Mouse (Mus musculus) ES-Bruce4 (cell line): ENCODE results near the gene Dusp27. TPM values are rescaled to one million over a fixed set of nuclear protein-coding genes. Genes with fewer than 3 reads are reported as not detected.
A peak's percentile ranks its signal among the peaks of the same experiment; 100 is the strongest.

ENCODE experiments used
- H3K27ac ChIP-seq: 2 replicates; pipeline ENCODE4 v1.5.1; 2012; ENCODE audit warnings: low read length, inconsistent platforms; ENCODE audit not compliant: insufficient read depth
- H3K27me3 ChIP-seq: 2 replicates; pipeline ENCODE4 v1.6.1; 2012; ENCODE audit warnings: mild to moderate bottlenecking, low read length, inconsistent platforms; ENCODE audit not compliant: control insufficient read depth, poor library complexity, insufficient read depth, severe bottlenecking
- H3K36me3 ChIP-seq: 2 replicates; pipeline ENCODE4 v1.6.1; 2012; ENCODE audit warnings: inconsistent platforms, mild to moderate bottlenecking, low read length, moderate library complexity; ENCODE audit not compliant: control insufficient read depth, poor library complexity, insufficient read depth, severe bottlenecking
- H3K4me1 ChIP-seq: one replicate; pipeline ENCODE4 v1.8.1; 2011; ENCODE audit warnings: low read length; ENCODE audit not compliant: control insufficient read depth, insufficient read depth
- H3K4me3 ChIP-seq: 2 replicates; pipeline ENCODE4 v1.5.1; 2011; ENCODE audit warnings: low read depth, mild to moderate bottlenecking, low read length
- H3K9ac ChIP-seq: 2 replicates; pipeline ENCODE4 v1.6.1; 2012; ENCODE audit warnings: low read depth, mild to moderate bottlenecking, inconsistent platforms; ENCODE audit not compliant: poor library complexity, severe bottlenecking
- H3K9me3 ChIP-seq: replicated peaks from 2 replicates; pipeline ENCODE4 v1.6.1; 2012; ENCODE audit warnings: mild to moderate bottlenecking, low read length, inconsistent platforms; ENCODE audit not compliant: control insufficient read depth, poor library complexity, insufficient read depth, severe bottlenecking
- CTCF ChIP-seq: IDR thresholded peaks from one replicate; pipeline ENCODE4 v1.8.1; 2011; ENCODE audit warnings: low read depth, low read length
- EP300 ChIP-seq: IDR thresholded peaks from 2 replicates; pipeline ENCODE4 v1.6.1; 2011; ENCODE audit warnings: low read depth, low read length; ENCODE audit not compliant: insufficient read depth
- POLR2A ChIP-seq: IDR thresholded peaks from one replicate; pipeline ENCODE4 v1.8.1; 2011; ENCODE audit warnings: low read length; ENCODE audit not compliant: insufficient read depth
- polyA plus RNA-seq: library from polyadenylated mRNA; stranded (reverse); fragments of >200 nt; gene quantifications from 2 replicates; pipeline ENCODE4 v1.2.4, GENCODE M21; 2011; ENCODE audit warnings: low read depth; ENCODE audit not compliant: missing spikeins, insufficient read depth, insufficient read length

The Dusp27 gene
- polyA plus RNA-seq, 1 experiment = 3.9 TPM

- Histone ChIP-seq H3K27ac (no peak overlapping the region), H3K36me3 (no peaks in the 10 kb centered on the region), H3K4me1 (peaks cover 2% of the 10 kb centered on the region), H3K27me3 (peaks cover 2% of the 10 kb centered on the region; the same call in 1 of the 2 replicates), H3K4me3 (no peak overlapping the region), H3K9me3 (no peaks in the 10 kb centered on the region), H3K9ac (no peak overlapping the region)
- TF ChIP-seq CTCF (no peak), EP300 (no peak), POLR2A (no peak)
Measured at GRCm38 (mm10) chr1:166060406-166060805, 67.3 kb downstream of the Dusp27 start.

GRCm38 (mm10) chr1:166056098-166056756 is 71.5 kb downstream of the Dusp27 start:
- Histone ChIP-seq H3K27ac (no peak overlapping the region), H3K9me3 (no peaks in the 10 kb centered on the region), H3K27me3 (peaks cover 2% of the 10 kb centered on the region; the same call in 1 of the 2 replicates), H3K9ac (no peak overlapping the region), H3K36me3 (no peaks in the 10 kb centered on the region), H3K4me3 (no peak overlapping the region), H3K4me1 (peaks cover 3% of the 10 kb centered on the region)
- TF ChIP-seq EP300 = peak; percentile 87
- TF ChIP-seq CTCF = no peak

- Histone ChIP-seq H3K36me3 (no peaks in the 10 kb centered on the region), H3K9ac (no peak overlapping the region), H3K27me3 (no peaks in the 10 kb centered on the region), H3K4me3 (no peak overlapping the region), H3K4me1 (peaks cover 3% of the 10 kb centered on the region), H3K27ac (no peak overlapping the region), H3K9me3 (no peaks in the 10 kb centered on the region)
- TF ChIP-seq EP300 (no peak), CTCF (no peak), POLR2A (no peak)
Measured at GRCm38 (mm10) chr1:166053285-166053955, 74.3 kb downstream of the Dusp27 start.

GRCm38 (mm10) chr1:166049046-166049827 is 78.5 kb downstream of the Dusp27 start:
- H3K36me3 ChIP-seq = no peaks in the 10 kb centered on the region
- TF ChIP-seq POLR2A (no peak), CTCF (no peak), EP300 (no peak)
- H3K27me3 ChIP-seq = no peaks in the 10 kb centered on the region; the same call in 1 of the 2 replicates
- H3K27ac ChIP-seq = no peak overlapping the region
- no peak overlapping the region for H3K9ac ChIP-seq
- no peak overlapping the region for H3K4me3 ChIP-seq
- H3K4me1 ChIP-seq = no peaks in the 10 kb centered on the region
- no peaks in the 10 kb centered on the region for H3K9me3 ChIP-seq

- no peak overlapping the region for H3K27ac ChIP-seq
- no peak for TF ChIP-seq POLR2A
- TF ChIP-seq EP300 = no peak
- TF ChIP-seq CTCF = no peak
- no peaks in the 10 kb centered on the region for H3K36me3 ChIP-seq
Measured at GRCm38 (mm10) chr1:166048230-166048911, 79.4 kb downstream of the Dusp27 start.

More at GRCm38 (mm10) chr1:166048230-166048911, 79.4 kb downstream of the Dusp27 start:
- H3K4me3 ChIP-seq = peak overlapping the region; percentile 8
- H3K27me3 ChIP-seq = no peaks in the 10 kb centered on the region; the same call in 1 of the 2 replicates
- H3K9ac ChIP-seq = no peak overlapping the region
- H3K9me3 ChIP-seq = no peaks in the 10 kb centered on the region
- H3K4me1 ChIP-seq = no peaks in the 10 kb centered on the region

Other genes starting within 250 kb of the Dusp27 start
- gene Pou2f1, start 125.2 kb downstream of the Dusp27 start, polyA plus RNA-seq = 47.7 and 48.4 TPM in 2 replicates
- 49.6 and 55.9 TPM in 2 replicates for gene Gpa33, start 2.3 kb upstream of the Dusp27 start, polyA plus RNA-seq
- 2.7 and 4.8 TPM in 2 replicates for gene Mael, start 110.8 kb upstream of the Dusp27 start, polyA plus RNA-seq
- gene Ildr2, start 126.2 kb upstream of the Dusp27 start, polyA plus RNA-seq = 0.18 TPM in 1 of 2 replicates, not detected in the other